Mouse (Mus musculus) adrenal gland, postnatal 14 days (tissue): ENCODE results near the gene a. TPM values are rescaled to one million over a fixed set of nuclear protein-coding genes. Genes with fewer than 3 reads are reported as not detected.
A peak's percentile ranks its signal among the peaks of the same experiment; 100 is the strongest.
"Not testable (repeated sequence)": the region's sequence is repeated elsewhere in the genome, so short reads cannot be mapped to it uniquely, and the experiment has no call there.

Experiments
- DNase-seq: peaks from one replicate; pipeline ENCODE4 v3.0.0; 2021; ENCODE audit warnings: mixed read lengths
- total RNA-seq: library from RNA; stranded (reverse); gene quantifications from 2 replicates; pipeline ENCODE4 v1.2.3, GENCODE M21; 2021

The a gene
- total RNA-seq, 1 experiment from 2014 or later = not detected

DNA sequence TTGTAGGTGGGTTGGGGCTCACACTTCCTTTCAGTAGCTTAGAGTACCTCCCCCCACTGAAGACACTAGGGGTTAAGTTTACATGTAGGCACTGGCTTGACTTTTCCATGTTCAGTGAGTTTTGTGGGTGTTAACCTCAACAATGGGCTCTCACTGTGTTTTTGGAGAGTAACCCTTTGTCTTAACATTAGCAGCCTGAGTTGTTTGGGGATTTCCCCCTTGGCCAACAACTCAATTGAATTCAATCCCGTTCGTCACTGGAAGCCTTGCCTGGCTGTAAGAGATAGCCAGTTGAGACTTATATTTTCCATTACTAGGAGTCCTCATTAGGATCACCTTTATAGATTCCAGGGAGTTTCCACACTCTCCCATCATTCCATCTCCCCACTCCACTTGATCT is 45.3 kb downstream of the a start:
- no peak for DNase-seq

- no peak for DNase-seq
Observed at GRCm38 (mm10) chr2:154848086-154848485, 56.9 kb downstream of the a start.

DNA sequence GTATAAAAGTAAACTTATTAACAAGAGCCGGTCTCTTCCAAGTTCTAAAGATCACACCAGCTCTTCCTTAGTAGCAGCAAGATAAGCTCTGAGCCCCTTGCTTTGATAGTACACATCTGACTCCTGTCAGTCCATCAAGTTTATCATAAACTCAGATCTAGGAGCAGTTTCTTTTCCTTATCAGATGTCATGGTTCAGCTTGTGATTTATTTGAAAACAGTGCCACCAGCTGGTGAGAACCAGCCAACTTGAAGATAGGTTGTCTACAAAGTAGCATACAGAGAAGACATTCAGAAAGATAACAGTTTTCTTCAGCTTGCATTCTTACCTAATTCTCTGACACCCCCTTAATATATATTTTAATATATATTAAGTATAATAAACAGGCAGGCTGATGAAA is 64.2 kb downstream of the a start:
- peak; percentile 60 for DNase-seq

DNA sequence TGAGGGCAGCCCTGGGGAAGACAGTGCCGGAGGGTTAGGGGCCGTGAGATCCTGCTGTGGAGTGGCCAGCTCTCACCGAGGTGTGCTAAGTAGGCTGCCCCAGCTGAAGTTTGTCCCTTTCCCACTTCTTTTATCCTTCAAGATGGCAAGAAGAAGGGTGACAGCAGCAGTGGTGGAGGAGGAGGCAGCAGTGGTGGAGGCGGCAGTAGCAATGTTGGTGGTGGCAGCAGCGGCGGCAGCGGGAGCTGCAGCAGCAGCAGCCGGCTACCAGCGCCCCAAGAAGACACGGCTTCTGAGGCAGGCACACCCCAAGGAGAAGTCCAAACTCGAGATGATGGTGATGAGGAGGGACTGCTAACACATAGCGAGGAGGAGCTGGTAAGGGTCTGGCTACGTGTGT is 72.5 kb downstream of the a start:
- no peak for DNase-seq

GRCm38 (mm10) chr2:154865696-154866095 is 74.5 kb downstream of the a start:
- DNase-seq = no peak

DNA sequence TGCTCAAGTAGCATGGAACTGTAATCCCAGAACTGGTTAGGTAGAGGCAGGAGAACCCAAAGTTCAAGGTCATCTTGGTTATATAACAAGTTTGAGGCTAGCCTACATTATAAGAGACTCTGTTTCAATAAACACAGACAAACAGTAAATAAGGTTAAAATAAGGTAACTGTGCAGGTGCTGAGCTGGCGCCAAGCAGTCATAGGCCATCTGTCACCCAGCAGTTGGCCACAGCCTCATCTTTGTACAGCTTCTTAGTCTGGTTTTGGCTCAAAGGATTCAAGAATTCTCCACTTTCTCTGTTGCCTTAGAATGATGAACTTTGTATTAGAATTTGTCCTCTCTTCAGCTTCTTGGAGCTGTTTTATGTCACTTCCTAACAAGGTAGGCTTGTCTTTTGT is 76.9 kb downstream of the a start:
- DNase-seq = no peak

DNA sequence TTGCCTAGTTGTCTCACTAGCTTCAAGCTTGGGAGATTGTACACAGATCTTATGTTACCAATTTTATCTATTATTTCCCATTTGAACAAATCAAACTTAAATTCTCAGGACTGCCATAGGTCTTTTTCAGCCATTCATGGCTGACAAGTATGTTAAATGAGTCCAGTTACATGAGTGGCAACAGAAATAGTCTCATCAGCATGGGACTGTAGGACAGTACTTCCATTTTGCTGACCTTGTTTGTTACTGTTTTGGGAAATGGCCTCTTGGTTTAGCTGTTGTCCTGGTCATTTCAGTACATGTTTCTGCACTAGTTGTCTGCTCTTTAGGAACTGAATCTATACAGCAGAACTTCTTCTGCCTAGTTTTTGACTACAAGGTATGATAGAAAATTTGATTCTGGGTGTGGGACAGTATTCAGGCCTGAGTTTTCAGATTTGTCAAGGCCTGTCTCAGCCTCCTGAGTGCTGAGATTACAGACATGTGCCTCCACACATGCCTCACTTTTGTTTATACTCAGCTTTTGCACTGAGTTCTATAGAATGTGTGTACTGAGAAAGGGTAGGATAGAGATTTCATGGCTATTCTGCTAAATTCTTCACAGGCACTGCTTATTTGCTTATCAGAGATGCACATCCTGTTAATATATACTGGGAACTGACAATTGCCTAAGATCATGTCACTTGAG is 78.9 kb downstream of the a start:
- no peak for DNase-seq

DNA sequence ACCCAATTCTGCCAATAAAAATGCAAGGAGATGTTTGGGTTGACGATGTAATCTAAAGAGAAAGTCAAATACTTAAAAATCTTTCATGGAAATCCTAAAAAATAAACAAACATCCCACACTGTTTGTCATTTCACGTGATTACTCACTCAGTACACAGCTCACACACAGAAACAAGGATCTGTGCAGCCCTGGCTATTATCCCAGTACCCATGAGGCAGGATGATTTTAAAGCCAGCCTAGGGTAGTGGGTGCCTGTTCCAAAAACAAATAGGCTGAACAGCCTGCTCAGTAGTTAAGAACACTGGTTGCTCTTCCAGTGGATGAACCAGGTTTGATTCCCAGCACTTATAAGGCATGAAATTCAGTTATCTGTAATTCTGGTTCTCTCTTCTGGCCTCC is 85.4 kb downstream of the a start:
- no peak for DNase-seq

DNA sequence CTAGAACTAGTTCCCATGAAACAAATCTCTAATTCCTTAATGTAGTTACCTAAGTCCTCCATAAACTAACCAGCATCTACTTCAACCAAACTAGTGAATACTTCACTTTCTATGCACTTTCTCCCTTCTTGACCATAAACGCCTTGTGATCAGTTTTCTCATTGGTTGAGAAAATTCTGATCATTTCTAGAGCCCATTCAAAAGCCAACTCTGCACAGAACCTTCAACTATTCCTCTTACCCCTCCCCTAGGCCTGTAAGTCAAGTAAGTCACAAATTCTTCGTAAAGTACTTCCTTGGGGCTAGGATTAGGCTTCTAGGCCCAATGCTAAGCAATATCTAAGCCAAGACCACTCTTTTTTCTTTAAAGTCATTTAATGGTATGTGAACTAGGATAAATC is 100.4 kb downstream of the a start:
- DNase-seq = no peak

- peak; percentile 97 for DNase-seq
Observed at GRCm38 (mm10) chr2:154892201-154893044, 101.2 kb downstream of the a start, which contains the start of gene Eif2s2. Gene Eif2s2 (minus strand): TSS chr2:154892935.

DNA sequence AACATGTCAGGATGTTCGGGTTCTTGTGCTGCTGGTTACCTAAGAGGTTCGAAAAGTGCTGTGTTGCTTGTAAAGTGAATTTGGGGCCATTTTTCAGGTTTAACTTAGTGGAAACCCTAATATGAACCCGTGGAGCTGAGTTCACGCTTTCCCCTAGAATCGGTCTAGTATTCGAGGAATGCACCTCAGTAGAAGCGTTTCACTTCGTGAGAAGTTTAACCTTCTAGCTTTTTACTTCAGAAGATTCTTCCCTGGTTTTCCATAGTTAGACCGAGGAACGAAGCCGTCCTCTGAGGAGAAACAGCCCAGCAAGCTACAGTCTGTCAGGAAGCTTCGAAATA is 101.8 kb downstream of the a start:
- no peak for DNase-seq

DNA sequence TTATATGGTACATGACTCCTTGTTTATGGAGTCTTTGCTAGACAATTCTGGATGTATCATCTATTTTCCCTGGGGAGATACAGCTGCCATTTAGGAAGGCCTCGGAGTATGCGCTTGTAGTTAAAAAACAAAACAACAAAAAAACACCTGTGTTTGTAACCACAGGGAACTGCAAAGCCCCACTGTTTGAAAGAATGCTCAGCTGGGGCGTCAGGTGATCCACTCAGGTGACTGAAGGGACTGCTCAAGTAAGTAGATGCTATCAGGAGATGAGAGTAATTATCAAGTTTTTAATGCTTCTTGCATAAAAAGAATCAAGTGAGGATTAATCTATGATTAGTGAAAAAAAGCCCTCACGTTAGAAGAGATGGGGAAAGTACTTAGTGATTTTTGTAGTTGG is 102.3 kb downstream of the a start:
- DNase-seq = no peak

- DNase-seq = not testable (repeated sequence)
Observed at GRCm38 (mm10) chr2:154899004-154899403, 107.8 kb downstream of the a start.

DNA sequence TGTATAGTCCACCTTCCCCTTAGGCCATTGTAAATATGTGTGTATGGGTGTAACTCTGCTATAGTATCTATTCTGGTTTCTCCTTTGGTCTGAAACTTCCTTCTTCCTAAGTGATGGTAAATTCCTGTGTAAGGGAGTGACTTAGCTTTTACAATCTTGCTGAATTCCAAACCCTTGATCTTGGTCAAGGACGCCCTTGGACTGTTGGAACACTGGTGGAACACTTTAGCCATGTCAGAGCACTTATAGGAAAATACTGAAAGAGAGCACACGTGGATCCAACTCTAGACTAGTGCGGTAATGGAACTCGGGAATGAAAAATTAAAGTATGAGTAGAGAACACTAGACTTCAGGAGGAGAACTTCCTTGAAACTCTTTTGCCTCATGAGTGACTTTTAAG is 108.2 kb downstream of the a start:
- not testable (repeated sequence) for DNase-seq

DNA sequence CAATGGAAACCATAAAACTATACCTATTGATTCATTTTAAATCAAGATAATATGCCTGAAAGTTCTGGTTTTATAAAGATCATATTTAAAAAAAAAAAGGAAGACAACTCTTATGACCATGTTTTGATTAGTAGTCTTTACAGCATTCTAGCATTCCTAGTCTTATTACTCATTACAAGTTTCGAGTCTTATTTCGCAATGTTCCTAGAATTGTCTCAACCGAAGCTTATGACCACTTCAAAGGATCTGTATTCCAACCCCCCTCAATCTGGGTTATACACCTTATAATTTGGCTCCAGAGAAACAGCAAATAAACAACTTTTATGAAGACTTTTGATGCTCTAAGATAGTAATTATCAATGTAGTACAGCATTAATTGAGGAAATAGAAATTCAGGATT is 110.9 kb downstream of the a start:
- DNase-seq = no peak

- no peak for DNase-seq
Observed at GRCm38 (mm10) chr2:154905796-154906195, 114.6 kb downstream of the a start.

DNA sequence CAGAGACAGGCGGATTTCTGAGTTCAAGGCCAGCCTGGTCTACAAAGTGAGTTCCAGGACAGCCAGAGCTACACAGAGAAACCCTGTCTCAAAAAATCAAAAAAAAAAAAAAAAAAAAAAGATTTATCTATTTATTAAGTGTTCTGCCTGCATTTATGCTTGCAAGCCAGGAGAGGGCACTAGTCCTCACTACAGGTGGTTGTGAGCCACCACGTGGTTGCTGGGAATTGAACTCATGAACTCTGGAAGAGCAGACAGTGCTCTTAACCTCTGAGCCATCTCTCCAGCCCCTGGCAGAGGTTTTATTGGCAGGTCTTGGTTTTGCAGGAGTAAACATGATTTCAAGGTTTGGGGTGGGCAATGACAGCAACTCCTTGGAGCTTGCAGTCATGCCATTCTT is 117.0 kb downstream of the a start:
- DNase-seq = not testable (repeated sequence)

DNA sequence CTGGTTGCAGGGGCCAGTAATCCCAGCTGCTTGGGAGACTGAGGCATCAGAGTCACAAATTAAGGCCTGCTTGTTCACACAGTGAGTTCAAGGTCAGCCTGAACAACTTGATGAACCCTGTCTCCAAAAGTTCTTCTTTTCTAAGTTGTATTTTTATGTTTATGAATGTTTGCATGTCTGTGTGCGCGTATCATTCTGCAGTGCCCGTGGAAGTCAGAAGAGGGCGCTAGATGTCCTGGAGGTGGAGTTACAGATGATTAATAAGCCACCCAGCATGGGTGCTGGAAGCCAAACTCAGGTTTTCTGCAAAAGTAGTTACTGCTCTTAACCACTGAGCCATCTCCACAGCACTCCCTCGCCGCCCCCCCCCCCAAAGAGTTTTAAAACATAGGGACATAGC is 118.6 kb downstream of the a start:
- DNase-seq = no peak

DNA sequence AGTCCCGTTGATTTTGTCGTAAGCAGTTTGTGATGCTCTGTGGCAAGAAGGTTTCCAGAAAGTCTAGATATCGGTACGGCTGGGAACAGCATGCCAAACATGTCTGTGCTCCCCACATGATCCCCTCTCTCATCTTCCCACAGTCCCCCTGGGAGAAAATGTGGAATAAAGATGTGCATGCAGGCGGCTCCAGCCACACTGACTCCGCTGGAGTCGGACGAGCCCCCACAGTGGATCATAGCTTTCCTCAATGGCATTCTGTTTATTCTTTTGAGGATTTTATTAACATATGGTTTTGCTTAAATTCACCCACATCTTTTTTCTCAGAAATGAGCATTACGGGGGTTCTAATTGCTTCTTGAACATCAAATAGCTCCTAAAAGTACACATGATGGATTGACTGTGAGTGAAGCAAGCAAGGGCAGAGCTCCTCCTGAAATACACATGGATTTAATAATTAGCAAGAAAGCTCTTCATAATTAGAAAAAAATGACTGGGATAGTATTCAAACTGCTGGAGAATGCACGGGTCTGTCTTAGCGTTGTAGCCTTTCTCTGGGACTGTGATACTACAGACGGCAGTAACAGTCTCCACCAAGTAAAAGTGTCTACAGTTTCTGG is 124.8 kb downstream of the a start:
- no peak for DNase-seq

DNA sequence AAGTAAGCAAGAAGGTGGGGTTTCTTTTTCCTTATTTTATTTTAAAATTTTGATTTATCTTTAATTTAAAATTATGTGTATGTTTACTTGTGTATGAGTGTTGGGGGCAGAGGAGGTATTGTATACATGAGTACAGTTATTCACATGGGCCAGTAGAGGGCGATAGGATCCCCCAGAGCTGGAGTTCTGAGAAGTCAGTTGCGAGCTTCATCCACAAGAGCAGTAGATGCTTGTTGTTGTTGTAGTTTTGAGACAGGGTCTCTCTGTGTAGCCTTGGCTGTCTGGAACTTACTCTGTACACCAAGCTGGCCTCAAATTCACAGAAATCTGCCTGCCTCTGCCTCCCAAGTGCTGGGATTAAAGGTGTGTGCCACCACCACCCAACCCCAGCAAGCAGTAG is 125.3 kb downstream of the a start:
- peak; percentile 43 for DNase-seq

- no peak for DNase-seq
Observed at GRCm38 (mm10) chr2:154917866-154918641, 126.9 kb downstream of the a start.

- DNase-seq = no peak
Observed at GRCm38 (mm10) chr2:154920896-154921295, 129.7 kb downstream of the a start.

DNA sequence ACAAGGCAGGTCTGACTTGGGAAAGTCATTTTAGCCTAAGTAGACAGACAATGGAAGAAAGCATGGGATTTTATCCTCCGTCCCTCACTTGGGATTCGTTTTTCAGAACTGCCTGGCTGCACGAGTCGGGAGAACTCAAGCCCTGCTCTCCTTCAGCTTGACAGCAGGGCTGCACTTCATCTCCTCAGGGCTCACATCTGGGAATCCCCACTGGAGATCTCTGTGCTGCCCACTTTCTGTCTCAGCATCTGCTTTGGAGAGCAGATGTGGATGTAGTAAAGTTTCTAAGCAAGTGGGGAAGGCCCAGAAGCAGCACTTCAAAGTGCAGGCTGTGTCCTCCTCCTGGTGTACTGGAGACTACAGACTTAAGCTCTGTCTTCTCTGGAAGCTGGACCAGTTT is 130.9 kb downstream of the a start:
- not testable (repeated sequence) for DNase-seq
